ENCODE assay signal across 8 mouse cellular contexts in genomic region chr9:62476782-62477487, GRCm38 (mm10). TPM values are rescaled to one million over a fixed set of nuclear protein-coding genes. Genes with fewer than 3 reads are reported as not detected.
A peak's percentile ranks its signal among the peaks of the same experiment; 100 is the strongest.
DNase-seq lines count a peak whose midpoint lies in the region; TF ChIP-seq lines count a peak whose summit lies in the region.

No protein-coding gene starts in this region.

- 31% methylated on average over 11 of the region's 11 CpGs for WGBS in lung, adult 2 months

- TF ChIP-seq CTCF in lung, adult 2 months (IDR thresholded peaks at IDR 0.05; ENCODE audit: insufficient read depth, low read length), result no peak

- H3K4me1 ChIP-seq in lung, adult 2 months (ENCODE audit: control insufficient read depth, insufficient read depth, low read length), result peaks cover 5% of the 10 kb centered on the region; the same call in 1 of the 2 replicates

- no peak for TF ChIP-seq POLR2A in lung, adult 2 months (IDR thresholded peaks at IDR 0.05; ENCODE audit: borderline replicate concordance, extremely low read depth, low read depth, low read length)

- peak; percentile 31 to 54 for DNase-seq in urinary bladder, adult 18-20 months (ENCODE audit: low spot score in 2 of 2)
- DNase-seq in urinary bladder, postnatal 10 days (ENCODE audit: low spot score), result no peak
- DNase-seq in frontal cortex, postnatal 10 days (ENCODE audit: low spot score in 2 of 2), result peak; percentile 72 to 83
- peak; percentile 84 to 88 for DNase-seq in heart, postnatal 36 days
- peak; percentile 89 to 93 for DNase-seq in layer of hippocampus, adult 18-20 months (ENCODE audit: low spot score in 2 of 2)
- peak; percentile 56 for DNase-seq in lung, adult 2 months
- peak; percentile 53 for DNase-seq in ovary, postnatal 14 days (ENCODE audit: low spot score)
- DNase-seq in thymus, postnatal 25 days, result no peak

- intact Hi-C loops in heart, postnatal 36 days (cut with DNase I), result loop anchor here (10.0 kb wide), 1 partner anchor 298 kb away; no protein-coding TSS in a partner anchor

- H3K4me3 ChIP-seq in lung, adult 2 months (replicated peaks; ENCODE audit: extremely low read depth, low read depth, low read length), result no peak overlapping the region

RNA-seq across cellular contexts. Expression of gene Coro2b, which starts 59.9 kb away (rescaled TPM):
- total RNA-seq in heart, postnatal 36 days (2021), result 10 to 100 TPM in 1 of 2 experiments, 1 to 10 TPM in 1; 9.8 to 14.5 TPM
- total RNA-seq in layer of hippocampus, adult 18-20 months (2021), result 100 to 1,000 TPM; 214 to 231 TPM
- 48.8 and 51.9 TPM in 2 replicates for polyA plus RNA-seq in lung, adult 2 months (2012; rRNA removed)

Comparison
In these comparisons a context has a peak if more than half of its experiments do, and no peak if none do; other contexts are left out.
1. DNase-seq: peak in urinary bladder, adult 18-20 months (2 of 2), frontal cortex, postnatal 10 days (2 of 2), heart, postnatal 36 days (2 of 2), layer of hippocampus, adult 18-20 months (2 of 2), lung, adult 2 months (single experiment) and ovary, postnatal 14 days (single experiment); none in urinary bladder, postnatal 10 days (single experiment) and thymus, postnatal 25 days (single experiment).
2. RNA of gene Coro2b, which starts 59.9 kb away (total RNA-seq): 214 to 231 TPM in layer of hippocampus, adult 18-20 months; 9.8 to 14.5 TPM in heart, postnatal 36 days; every median in the first group is over 10 times any median in the second.